Mouse (Mus musculus): ENCODE measurements at regions not wholly inside any gene's neighbourhood (a gene's known extent, or its start where the extent isn't known, plus 50 kb on each side); places are given as distances from the start of the nearest gene placed in this dataset.

GRCm38 (mm10) chr1:76197651-76198050 lies 651.6 kb downstream of the Slc4a3 start:
- TF ChIP-seq CTCF (IDR thresholded peaks at IDR 0.05; ENCODE audit: low read depth): no peak
- TF ChIP-seq EP300 (IDR thresholded peaks at IDR 0.05; ENCODE audit: low read depth): no peak

Data from heart, postnatal 0 days (tissue).